Mouse (Mus musculus) thymus, postnatal 36 days (tissue): ENCODE data around the gene Hk2.
"Not testable (repeated sequence)": the region's sequence is repeated elsewhere in the genome, so short reads cannot be mapped to it uniquely, and the experiment has no call there.

Experiments used
- DNase-seq, 2 experiments: peaks; one replicate each; pipeline ENCODE4 v3.0.0; 2022; ENCODE audit warnings: mixed read lengths in 2 of 2

Hk2 gene

GRCm38 (mm10) chr6:82677629-82678028, 96.6 kb downstream of the Hk2 start:
- not testable (repeated sequence) for DNase-seq
